Mouse (Mus musculus) midbrain, embryonic 10.5 days (tissue): Measurements from ENCODE around the gene Cdh4. TPM values are rescaled to one million over a fixed set of nuclear protein-coding genes. Genes with fewer than 3 reads are reported as not detected.

ENCODE experiments used
- DNase-seq: peaks from one replicate; pipeline ENCODE4 v3.0.0-alpha.2; 2017; ENCODE audit warnings: low spot score
- H3K27ac ChIP-seq: fragments of 300-500 bp; sonication (generic); replicated peaks from 2 replicates; pipeline ENCODE4 v1.5.1; 2016; ENCODE audit warnings: mild to moderate bottlenecking
- H3K27me3 ChIP-seq: fragments of 300-500 bp; sonication (generic); 2 replicates; pipeline ENCODE4 v1.6.1; 2016; ENCODE audit warnings: low read depth, mild to moderate bottlenecking; ENCODE audit not compliant: poor library complexity, severe bottlenecking
- H3K36me3 ChIP-seq: fragments of 300-500 bp; sonication (generic); 2 replicates; pipeline ENCODE4 v1.6.1; 2016; ENCODE audit warnings: mild to moderate bottlenecking, moderate library complexity
- H3K4me1 ChIP-seq: fragments of 300-500 bp; sonication (generic); 2 replicates; pipeline ENCODE4 v1.6.1; 2016
- H3K4me3 ChIP-seq: fragments of 300-500 bp; sonication (generic); 2 replicates; pipeline ENCODE4 v1.5.1; 2016; ENCODE audit warnings: mild to moderate bottlenecking, moderate library complexity
- H3K9me3 ChIP-seq: fragments of 300-500 bp; sonication (generic); replicated peaks from 2 replicates; pipeline ENCODE4 v1.6.1; 2016; ENCODE audit warnings: mild to moderate bottlenecking
- WGBS: fragments of 180-500 bp; shearing (Covaris S2); methylation state at CpG from one replicate; pipeline ENCODE4 v1.1.7; 2016; 5-methylcytosine and 5-hydroxymethylcytosine counted together
- polyA plus RNA-seq: library from polyadenylated mRNA; unstranded; fragments of >200 nt; fragmentation: Nextera tagmentation; extraction: Ambion mirVana; gene quantifications from 2 replicates; pipeline ENCODE4 v1.2.1, GENCODE M21; 2016

The Cdh4 gene
- polyA plus RNA-seq, 1 experiment from 2014 or later: 8.3 TPM

GRCm38 (mm10) chr2:179769943-179770342 is 327.7 kb downstream of the Cdh4 start:
- Histone ChIP-seq H3K9me3 (no peaks in the 10 kb centered on the region), H3K27me3 (peaks cover 28% of the 10 kb centered on the region), H3K4me3 (no peak overlapping the region), H3K4me1 (peaks cover 62% of the 10 kb centered on the region), H3K36me3 (no peaks in the 10 kb centered on the region), H3K27ac (peak overlapping the region; percentile 1; the same call in 1 of the 2 replicates)
- WGBS: 80% methylated on average over 8 of the region's 8 CpGs
- no peak for DNase-seq

- Histone ChIP-seq H3K27ac (peak overlapping the region; percentile 20), H3K9me3 (no peaks in the 10 kb centered on the region), H3K4me3 (no peak overlapping the region), H3K36me3 (no peaks in the 10 kb centered on the region), H3K4me1 (peaks cover 27% of the 10 kb centered on the region), H3K27me3 (no peaks in the 10 kb centered on the region)
- peak; percentile 32 for DNase-seq
- WGBS: 7% methylated on average over 13 of the region's 13 CpGs
These were observed 332.3 kb downstream of the Cdh4 start for GRCm38 (mm10) chr2:179774440-179775110.

GRCm38 (mm10) chr2:179775999-179776705 is 333.9 kb downstream of the Cdh4 start:
- Histone ChIP-seq H3K27ac (no peak overlapping the region), H3K4me3 (no peak overlapping the region), H3K4me1 (peaks cover 32% of the 10 kb centered on the region), H3K27me3 (no peaks in the 10 kb centered on the region), H3K36me3 (no peaks in the 10 kb centered on the region), H3K9me3 (no peaks in the 10 kb centered on the region)
- DNase-seq: no peak
- WGBS: 88% methylated on average over 10 of the region's 10 CpGs

GRCm38 (mm10) chr2:179779266-179779665 is 337.0 kb downstream of the Cdh4 start:
- 90% methylated on average over 9 of the region's 9 CpGs for WGBS
- H3K27ac ChIP-seq: no peak overlapping the region
- no peak for DNase-seq
- no peaks in the 10 kb centered on the region for H3K9me3 ChIP-seq
- H3K36me3 ChIP-seq: no peaks in the 10 kb centered on the region
- H3K4me3 ChIP-seq: no peak overlapping the region
- peaks cover 21% of the 10 kb centered on the region for H3K4me1 ChIP-seq
- no peaks in the 10 kb centered on the region for H3K27me3 ChIP-seq

GRCm38 (mm10) chr2:179780961-179781360 is 338.7 kb downstream of the Cdh4 start:
- H3K27ac ChIP-seq: 0 out of 2 replicates have a peak overlapping the region, but pooled peaks have one; percentile 42
- H3K9me3 ChIP-seq: no peaks in the 10 kb centered on the region
- WGBS: 51% methylated on average over 4 of the region's 4 CpGs
- peaks cover 9% of the 10 kb centered on the region for H3K4me1 ChIP-seq
- no peak overlapping the region for H3K4me3 ChIP-seq
- DNase-seq: no peak
- H3K27me3 ChIP-seq: no peaks in the 10 kb centered on the region
- no peaks in the 10 kb centered on the region for H3K36me3 ChIP-seq

- peak; percentile 35 for DNase-seq
These were observed 345.0 kb downstream of the Cdh4 start for GRCm38 (mm10) chr2:179787256-179787655.

GRCm38 (mm10) chr2:179787797-179788196 is 345.6 kb downstream of the Cdh4 start:
- H3K4me1 ChIP-seq: peaks cover 34% of the 10 kb centered on the region
- H3K27ac ChIP-seq: peak overlapping the region; percentile 82
- no peaks in the 10 kb centered on the region for H3K27me3 ChIP-seq
- no peak for DNase-seq
- no peak overlapping the region for H3K4me3 ChIP-seq
- 57% methylated on average over 4 of the region's 5 CpGs for WGBS
- H3K9me3 ChIP-seq: no peaks in the 10 kb centered on the region
- no peaks in the 10 kb centered on the region for H3K36me3 ChIP-seq

More at GRCm38 (mm10) chr2:179787256-179787655, 345.0 kb downstream of the Cdh4 start:
- Histone ChIP-seq H3K36me3 (no peaks in the 10 kb centered on the region), H3K4me1 (peaks cover 29% of the 10 kb centered on the region), H3K9me3 (no peaks in the 10 kb centered on the region), H3K27me3 (no peaks in the 10 kb centered on the region), H3K27ac (peak overlapping the region; percentile 82), H3K4me3 (no peak overlapping the region)
- 40% methylated on average over 18 of the region's 18 CpGs for WGBS

GRCm38 (mm10) chr2:179790684-179791083 is 348.5 kb downstream of the Cdh4 start:
- Histone ChIP-seq H3K9me3 (no peaks in the 10 kb centered on the region), H3K4me1 (peaks cover 50% of the 10 kb centered on the region), H3K36me3 (no peaks in the 10 kb centered on the region), H3K27ac (no peak overlapping the region), H3K4me3 (no peak overlapping the region), H3K27me3 (no peaks in the 10 kb centered on the region)
- DNase-seq: no peak
- whole genome bisulfite sequencing: 75% methylated on average over 3 of the region's 3 CpGs

- Histone ChIP-seq H3K4me1 (peaks cover 39% of the 10 kb centered on the region), H3K9me3 (no peaks in the 10 kb centered on the region), H3K4me3 (no peak overlapping the region), H3K36me3 (no peaks in the 10 kb centered on the region), H3K27me3 (no peaks in the 10 kb centered on the region), H3K27ac (peak overlapping the region; percentile 50)
- peak; percentile 41 for DNase-seq
- 34% methylated on average over 13 of the region's 13 CpGs for WGBS
These were observed 350.3 kb downstream of the Cdh4 start for GRCm38 (mm10) chr2:179792426-179793133.

- no peak for DNase-seq
- 58% methylated on average over 1 of the region's 1 CpGs for WGBS
- peak overlapping the region; percentile 38; the same call in 1 of the 2 replicates for H3K27ac ChIP-seq
- no peaks in the 10 kb centered on the region for H3K36me3 ChIP-seq
- H3K4me1 ChIP-seq: peaks cover 30% of the 10 kb centered on the region
- no peak overlapping the region for H3K4me3 ChIP-seq
- no peaks in the 10 kb centered on the region for H3K9me3 ChIP-seq
- no peaks in the 10 kb centered on the region for H3K27me3 ChIP-seq
These were observed 352.1 kb downstream of the Cdh4 start for GRCm38 (mm10) chr2:179794354-179794753.

- DNase-seq: no peak
- H3K4me1 ChIP-seq: peaks cover 30% of the 10 kb centered on the region
- no peaks in the 10 kb centered on the region for H3K36me3 ChIP-seq
- no peaks in the 10 kb centered on the region for H3K9me3 ChIP-seq
- 90% methylated on average over 12 of the region's 12 CpGs for WGBS
- no peak overlapping the region for H3K4me3 ChIP-seq
- no peak overlapping the region for H3K27ac ChIP-seq
- H3K27me3 ChIP-seq: no peaks in the 10 kb centered on the region
These were observed 353.2 kb downstream of the Cdh4 start for GRCm38 (mm10) chr2:179795452-179795851.

- DNase-seq: no peak
- Histone ChIP-seq H3K4me1 (no peaks in the 10 kb centered on the region), H3K36me3 (no peaks in the 10 kb centered on the region), H3K9me3 (no peaks in the 10 kb centered on the region), H3K27me3 (no peaks in the 10 kb centered on the region), H3K27ac (no peak overlapping the region), H3K4me3 (no peak overlapping the region)
- 90% methylated on average over 19 of the region's 19 CpGs for WGBS
These were observed 357.8 kb downstream of the Cdh4 start for GRCm38 (mm10) chr2:179799906-179800532.
